Mouse (Mus musculus): ENCODE results near the gene Chst1. TPM values are rescaled to one million over a fixed set of nuclear protein-coding genes. Genes with fewer than 3 reads are reported as not detected.

Chst1 gene
- polyA plus RNA-seq, 1 experiment from 2014 or later = 4.4 TPM

GRCm38 (mm10) chr2:92649154-92649801 is 49.8 kb downstream of the Chst1 start:
- Histone ChIP-seq H3K36me3 (ENCODE audit: control insufficient read depth, insufficient read depth, low read length) (no peaks in the 10 kb centered on the region), H3K9ac (replicated peaks; ENCODE audit: low read depth, low read length) (no peak overlapping the region), H3K27ac (ENCODE audit: low read length) (no peak overlapping the region), H3K4me3 (ENCODE audit: low read depth, low read length) (no peak overlapping the region), H3K27me3 (ENCODE audit: control insufficient read depth, insufficient read depth, low read length) (no peaks in the 10 kb centered on the region), H3K4me2 (replicated peaks; ENCODE audit: low read depth, low read length) (no peak overlapping the region), H3K9me3 (ENCODE audit: control insufficient read depth, low read depth, low read length) (no peaks in the 10 kb centered on the region), H3K4me1 (ENCODE audit: control insufficient read depth, insufficient read depth, low read length) (peaks cover 13% of the 10 kb centered on the region)
- 44% methylated on average over 5 of the region's 5 CpGs for WGBS
- peak; percentile 35; the same call in 1 of the 2 replicates for ATAC-seq (ENCODE audit: insufficient number of reproducible peaks, insufficient read depth, low FRiP score, low read depth)

DNA sequence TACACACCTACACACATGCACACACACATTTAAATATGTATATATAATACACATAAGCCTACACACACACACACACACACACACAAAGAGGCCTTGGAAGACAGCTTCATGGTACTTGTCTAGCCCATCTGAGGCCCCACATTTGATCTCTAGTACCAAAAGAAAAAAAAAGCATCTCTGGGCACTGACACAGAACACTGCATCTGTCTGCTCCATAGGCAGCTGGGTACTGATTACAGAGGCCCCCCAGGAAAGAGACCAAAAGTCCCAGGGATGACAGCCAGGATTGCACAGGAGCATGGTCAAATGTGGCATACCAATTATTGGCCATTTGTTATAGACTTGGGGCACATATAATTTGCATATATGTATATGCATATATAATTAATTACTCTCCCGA is 50.9 kb downstream of the Chst1 start:
- Histone ChIP-seq H3K9me3 (ENCODE audit: control insufficient read depth, low read depth, low read length) (no peaks in the 10 kb centered on the region), H3K27me3 (ENCODE audit: control insufficient read depth, insufficient read depth, low read length) (no peaks in the 10 kb centered on the region), H3K9ac (replicated peaks; ENCODE audit: low read depth, low read length) (no peak overlapping the region), H3K4me2 (replicated peaks; ENCODE audit: low read depth, low read length) (no peak overlapping the region), H3K36me3 (ENCODE audit: control insufficient read depth, insufficient read depth, low read length) (no peaks in the 10 kb centered on the region), H3K4me1 (ENCODE audit: control insufficient read depth, insufficient read depth, low read length) (peaks cover 6% of the 10 kb centered on the region), H3K4me3 (ENCODE audit: low read depth, low read length) (no peak overlapping the region), H3K27ac (ENCODE audit: low read length) (no peak overlapping the region)
- no peak for ATAC-seq (ENCODE audit: insufficient number of reproducible peaks, insufficient read depth, low FRiP score, low read depth)
- 42% methylated on average over 1 of the region's 1 CpGs for WGBS

GRCm38 (mm10) chr2:92651294-92651816 is 51.8 kb downstream of the Chst1 start:
- no peaks in the 10 kb centered on the region for H3K4me1 ChIP-seq (ENCODE audit: control insufficient read depth, insufficient read depth, low read length)
- ATAC-seq (ENCODE audit: insufficient number of reproducible peaks, insufficient read depth, low FRiP score, low read depth) = no peak
- H3K4me3 ChIP-seq (ENCODE audit: low read depth, low read length) = no peak overlapping the region
- H3K36me3 ChIP-seq (ENCODE audit: control insufficient read depth, insufficient read depth, low read length) = no peaks in the 10 kb centered on the region
- WGBS = 79% methylated on average over 7 of the region's 7 CpGs
- no peaks in the 10 kb centered on the region for H3K27me3 ChIP-seq (ENCODE audit: control insufficient read depth, insufficient read depth, low read length)
- H3K27ac ChIP-seq (ENCODE audit: low read length) = no peak overlapping the region
- H3K9me3 ChIP-seq (ENCODE audit: control insufficient read depth, low read depth, low read length) = no peaks in the 10 kb centered on the region
- H3K4me2 ChIP-seq (replicated peaks; ENCODE audit: low read depth, low read length) = no peak overlapping the region
- no peak overlapping the region for H3K9ac ChIP-seq (replicated peaks; ENCODE audit: low read depth, low read length)

GRCm38 (mm10) chr2:92657189-92657588 is 57.7 kb downstream of the Chst1 start:
- no peak overlapping the region for H3K4me2 ChIP-seq (replicated peaks; ENCODE audit: low read depth, low read length)
- no peak overlapping the region for H3K9ac ChIP-seq (replicated peaks; ENCODE audit: low read depth, low read length)
- WGBS = 74% methylated on average over 2 of the region's 2 CpGs
- H3K4me3 ChIP-seq (ENCODE audit: low read depth, low read length) = no peak overlapping the region
- no peak for ATAC-seq (ENCODE audit: insufficient number of reproducible peaks, insufficient read depth, low FRiP score, low read depth)
- H3K4me1 ChIP-seq (ENCODE audit: control insufficient read depth, insufficient read depth, low read length) = no peaks in the 10 kb centered on the region
- no peaks in the 10 kb centered on the region for H3K9me3 ChIP-seq (ENCODE audit: control insufficient read depth, low read depth, low read length)
- H3K27me3 ChIP-seq (ENCODE audit: control insufficient read depth, insufficient read depth, low read length) = no peaks in the 10 kb centered on the region
- H3K36me3 ChIP-seq (ENCODE audit: control insufficient read depth, insufficient read depth, low read length) = no peaks in the 10 kb centered on the region
- no peak overlapping the region for H3K27ac ChIP-seq (ENCODE audit: low read length)

DNA sequence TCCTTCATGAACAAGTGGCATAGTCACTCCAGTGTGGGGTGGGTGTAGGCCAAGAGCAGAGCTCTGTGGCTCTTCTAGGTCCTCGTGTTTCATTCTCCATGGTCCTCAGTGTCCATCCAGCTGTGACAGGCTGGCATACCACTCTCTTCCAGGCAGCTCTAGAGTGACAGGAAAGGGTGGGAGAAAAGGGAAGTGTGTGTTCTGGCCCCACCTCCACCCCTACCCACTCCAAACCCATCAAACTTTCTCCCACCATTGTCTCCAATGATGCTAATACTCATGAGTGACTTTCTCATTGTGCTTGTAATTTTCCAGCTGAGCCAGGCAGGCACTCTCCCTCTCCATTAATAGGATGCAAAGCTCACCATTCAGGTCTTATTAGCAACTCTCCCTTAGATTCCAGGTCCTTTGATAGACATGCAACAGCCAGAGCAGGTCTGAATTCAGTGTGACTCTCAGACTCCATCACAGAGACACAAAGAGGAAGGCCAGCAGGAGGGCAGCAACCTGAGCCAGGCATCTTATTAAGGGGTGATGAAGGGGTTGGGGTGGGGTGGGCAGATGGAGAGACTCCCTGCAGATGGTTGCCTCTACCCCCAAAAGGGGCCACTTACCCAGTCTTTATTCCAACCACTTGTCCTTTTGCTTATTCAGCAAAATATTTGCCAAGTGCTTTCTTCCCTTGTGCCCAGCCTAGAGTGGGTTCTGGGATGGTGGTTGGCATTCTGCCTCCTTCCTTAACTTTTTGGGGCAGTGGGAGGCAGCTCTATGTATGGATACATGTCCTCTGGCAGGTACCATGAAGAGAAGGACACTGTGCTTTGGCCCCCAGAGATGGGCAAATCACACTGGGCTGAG is 59.0 kb downstream of the Chst1 start:
- Histone ChIP-seq H3K27me3 (ENCODE audit: control insufficient read depth, insufficient read depth, low read length) (no peaks in the 10 kb centered on the region), H3K9ac (replicated peaks; ENCODE audit: low read depth, low read length) (no peak overlapping the region), H3K36me3 (ENCODE audit: control insufficient read depth, insufficient read depth, low read length) (no peaks in the 10 kb centered on the region), H3K4me2 (replicated peaks; ENCODE audit: low read depth, low read length) (no peak overlapping the region), H3K4me3 (ENCODE audit: low read depth, low read length) (no peak overlapping the region), H3K4me1 (ENCODE audit: control insufficient read depth, insufficient read depth, low read length) (no peaks in the 10 kb centered on the region), H3K9me3 (ENCODE audit: control insufficient read depth, low read depth, low read length) (no peaks in the 10 kb centered on the region), H3K27ac (ENCODE audit: low read length) (no peak overlapping the region)
- no peak for ATAC-seq (ENCODE audit: insufficient number of reproducible peaks, insufficient read depth, low FRiP score, low read depth)
- WGBS = 74% methylated on average over 1 of the region's 1 CpGs

DNA sequence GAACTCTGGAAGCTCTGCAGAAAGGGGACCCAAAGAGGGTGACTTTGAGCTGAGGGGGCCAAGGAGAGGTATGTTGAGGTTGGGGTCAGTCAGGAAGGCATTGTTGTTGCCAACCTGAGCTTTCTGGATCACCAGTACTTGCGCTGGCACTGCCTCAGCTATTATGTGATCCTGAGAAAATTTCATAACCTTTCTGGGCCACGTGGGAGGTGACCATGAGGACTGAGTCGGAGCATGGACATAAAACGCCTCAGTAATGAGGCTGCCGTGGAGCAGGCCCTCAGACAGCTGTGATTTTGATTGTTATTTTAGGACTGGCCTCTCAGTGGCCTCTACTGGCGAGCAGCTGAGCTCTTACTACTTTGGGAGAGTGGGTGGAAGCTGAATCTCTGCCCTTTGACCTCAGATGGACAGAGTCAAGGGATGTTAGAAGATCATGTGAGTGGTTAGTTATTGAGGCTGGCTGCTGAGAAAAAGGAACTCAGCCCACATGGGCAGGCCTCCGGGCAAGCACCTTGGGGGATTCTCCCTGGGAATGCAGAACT is 60.1 kb downstream of the Chst1 start:
- Histone ChIP-seq H3K4me3 (ENCODE audit: low read depth, low read length) (no peak overlapping the region), H3K4me1 (ENCODE audit: control insufficient read depth, insufficient read depth, low read length) (no peaks in the 10 kb centered on the region), H3K27me3 (ENCODE audit: control insufficient read depth, insufficient read depth, low read length) (no peaks in the 10 kb centered on the region), H3K27ac (ENCODE audit: low read length) (no peak overlapping the region), H3K36me3 (ENCODE audit: control insufficient read depth, insufficient read depth, low read length) (no peaks in the 10 kb centered on the region), H3K9ac (replicated peaks; ENCODE audit: low read depth, low read length) (no peak overlapping the region), H3K9me3 (ENCODE audit: control insufficient read depth, low read depth, low read length) (no peaks in the 10 kb centered on the region), H3K4me2 (replicated peaks; ENCODE audit: low read depth, low read length) (no peak overlapping the region)
- WGBS = 47% methylated on average over 7 of the region's 7 CpGs
- no peak for ATAC-seq (ENCODE audit: insufficient number of reproducible peaks, insufficient read depth, low FRiP score, low read depth)

- Histone ChIP-seq H3K9me3 (ENCODE audit: control insufficient read depth, low read depth, low read length) (no peaks in the 10 kb centered on the region), H3K36me3 (ENCODE audit: control insufficient read depth, insufficient read depth, low read length) (no peaks in the 10 kb centered on the region), H3K4me2 (replicated peaks; ENCODE audit: low read depth, low read length) (no peak overlapping the region), H3K27me3 (ENCODE audit: control insufficient read depth, insufficient read depth, low read length) (no peaks in the 10 kb centered on the region), H3K4me1 (ENCODE audit: control insufficient read depth, insufficient read depth, low read length) (no peaks in the 10 kb centered on the region), H3K9ac (replicated peaks; ENCODE audit: low read depth, low read length) (no peak overlapping the region), H3K27ac (ENCODE audit: low read length) (no peak overlapping the region), H3K4me3 (ENCODE audit: low read depth, low read length) (no peak overlapping the region)
- ATAC-seq (ENCODE audit: insufficient number of reproducible peaks, insufficient read depth, low FRiP score, low read depth) = no peak
- WGBS = 86% methylated on average over 6 of the region's 6 CpGs
Observed at GRCm38 (mm10) chr2:92662534-92663068, 63.1 kb downstream of the Chst1 start.

Measured in stomach, embryonic 14.5 days (tissue).